Mouse (Mus musculus): ENCODE data around the gene Dgke.
A peak's percentile ranks its signal among the peaks of the same experiment; 100 is the strongest.
"Not testable (repeated sequence)": the region's sequence is repeated elsewhere in the genome, so short reads cannot be mapped to it uniquely, and the experiment has no call there.

Dgke gene

DNA sequence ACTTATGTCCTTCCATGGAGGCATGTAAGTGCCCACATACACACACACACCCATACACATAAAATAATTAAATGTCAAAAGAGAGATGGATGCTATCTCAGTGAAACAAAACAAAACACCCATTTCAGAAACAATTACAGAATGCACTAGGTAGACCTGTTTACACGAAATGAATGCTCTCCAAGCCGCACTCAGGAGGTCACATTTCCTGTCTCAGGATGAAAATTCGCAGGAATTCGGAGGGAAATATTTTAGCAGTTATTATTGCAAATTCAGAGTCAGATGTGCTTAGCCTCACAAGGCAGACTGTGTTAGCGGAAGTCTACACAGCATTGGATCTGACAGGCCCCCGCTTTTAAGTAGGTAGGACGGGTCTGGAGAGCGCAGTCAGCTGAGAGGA is 6.9 kb upstream of the Dgke start, which contains the start of gene Gm525:
Gm525 (plus strand) TSS at position 301 of the 400 bp plus-strand sequence.
- no peak for DNase-seq

DNA sequence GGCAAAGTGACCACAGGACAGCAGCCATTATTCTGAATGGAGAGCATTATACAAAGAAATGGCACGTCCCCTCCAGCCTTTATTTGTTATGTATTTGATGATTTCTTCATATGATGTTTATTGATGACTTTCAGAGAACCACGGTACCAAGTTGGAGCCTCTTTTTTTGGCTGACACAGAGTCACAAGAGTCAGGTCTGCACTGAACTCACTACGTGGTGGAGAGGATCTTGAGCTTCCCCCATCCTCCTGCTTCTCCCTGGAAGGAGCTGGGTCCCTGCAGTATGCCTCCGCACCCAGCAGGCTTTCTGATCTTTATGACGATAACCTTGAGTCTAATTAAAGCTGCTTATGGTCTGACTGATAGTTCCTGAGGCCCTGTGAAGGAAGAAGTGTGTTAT is 4.9 kb upstream of the Dgke start:
- no peak for DNase-seq

DNA sequence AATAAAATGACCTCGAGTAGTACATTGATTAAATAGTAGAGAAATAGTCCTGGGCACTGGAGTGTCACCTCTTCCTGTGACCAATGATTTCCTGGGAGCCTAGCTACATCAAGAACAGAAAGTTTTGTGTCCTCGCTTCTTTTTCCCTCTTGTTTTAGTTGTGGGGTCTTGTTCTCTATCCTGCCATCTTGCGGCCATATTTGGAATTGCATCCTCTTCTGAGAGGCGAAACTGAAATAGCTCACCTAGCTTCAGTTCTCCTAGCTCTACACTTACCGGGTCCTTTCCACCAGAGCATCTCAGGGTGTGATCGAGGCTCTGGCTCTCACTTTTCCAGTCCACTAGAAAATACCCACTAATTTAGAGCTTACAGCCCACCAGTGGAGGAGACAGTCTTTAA is 2.7 kb upstream of the Dgke start:
- peak; percentile 65 for DNase-seq

DNA sequence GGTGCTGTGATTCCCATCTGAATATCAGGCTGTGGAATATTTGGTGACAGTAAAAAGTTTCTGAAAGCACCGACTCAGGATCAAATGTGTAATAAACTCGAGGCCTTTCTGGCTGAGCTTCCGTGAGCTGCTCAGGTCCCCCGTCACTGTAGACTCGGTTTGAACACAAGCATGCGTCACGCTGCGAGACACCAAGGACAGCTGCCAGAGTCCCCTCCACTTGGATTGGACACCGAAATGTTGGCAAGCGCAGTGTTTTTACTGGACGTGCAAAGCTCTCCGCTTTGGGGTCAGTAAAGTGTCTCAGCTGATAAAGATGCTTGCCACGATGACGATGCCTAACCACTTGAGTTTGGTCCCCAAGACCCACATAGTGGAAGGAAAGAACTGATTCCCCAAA is 2.0 kb upstream of the Dgke start:
- peak; percentile 10 for DNase-seq

DNA sequence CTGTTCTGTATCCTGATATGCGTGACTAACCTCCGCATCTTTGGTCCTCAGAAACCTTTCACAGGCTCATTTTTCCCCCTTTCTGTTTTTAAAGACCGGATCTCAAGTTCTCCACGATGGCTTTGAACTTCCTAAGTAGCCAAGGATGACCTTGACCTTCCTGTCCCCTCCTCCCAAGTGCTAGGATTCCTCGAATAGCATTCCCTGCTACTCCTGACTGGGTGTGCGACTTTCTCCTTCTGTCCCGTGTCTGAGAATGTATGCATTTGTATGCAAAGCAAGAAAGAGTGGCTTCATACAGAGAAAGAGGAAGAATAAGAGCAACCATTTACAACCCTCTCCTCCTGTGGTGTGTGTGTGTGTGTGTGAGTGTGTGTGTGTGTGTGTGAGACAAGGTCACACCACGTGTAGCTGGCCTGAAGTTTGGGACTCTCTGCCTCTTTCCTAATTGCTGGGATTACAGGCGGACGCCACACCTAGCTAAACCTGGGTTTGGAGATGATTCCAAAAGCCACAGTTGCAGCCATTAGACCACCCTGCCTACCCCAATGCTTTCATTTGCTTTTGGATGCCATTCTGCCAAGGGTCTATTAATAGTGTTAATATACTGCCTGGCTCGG is 1.3 kb upstream of the Dgke start:
- DNase-seq = no peak

DNA sequence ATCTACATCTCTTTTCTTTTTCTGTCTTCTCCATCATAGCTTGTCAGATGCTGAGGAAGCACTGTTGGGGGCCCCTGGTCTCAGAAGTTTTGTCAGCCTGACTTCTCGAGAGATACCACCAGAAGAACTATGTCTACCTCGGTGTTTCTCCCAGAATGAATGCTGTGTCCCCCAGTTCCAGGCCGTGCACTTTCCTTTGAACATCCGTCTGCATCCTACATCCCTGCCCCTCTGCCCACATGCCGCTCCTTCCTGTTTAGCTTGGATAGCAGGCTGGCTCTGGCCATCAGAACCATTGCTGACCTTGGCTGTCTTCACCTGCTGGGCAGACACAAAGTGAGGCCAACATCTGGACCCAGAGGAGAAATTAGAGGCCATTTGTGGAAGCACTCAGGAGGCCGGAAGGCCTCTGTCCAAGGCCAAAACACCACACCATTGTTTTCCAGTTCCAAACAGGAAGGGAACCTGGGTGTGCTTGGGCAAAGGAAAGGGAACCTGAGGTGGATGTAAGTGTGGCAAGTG is 712 bp upstream of the Dgke start:
- DNase-seq = no peak

DNA sequence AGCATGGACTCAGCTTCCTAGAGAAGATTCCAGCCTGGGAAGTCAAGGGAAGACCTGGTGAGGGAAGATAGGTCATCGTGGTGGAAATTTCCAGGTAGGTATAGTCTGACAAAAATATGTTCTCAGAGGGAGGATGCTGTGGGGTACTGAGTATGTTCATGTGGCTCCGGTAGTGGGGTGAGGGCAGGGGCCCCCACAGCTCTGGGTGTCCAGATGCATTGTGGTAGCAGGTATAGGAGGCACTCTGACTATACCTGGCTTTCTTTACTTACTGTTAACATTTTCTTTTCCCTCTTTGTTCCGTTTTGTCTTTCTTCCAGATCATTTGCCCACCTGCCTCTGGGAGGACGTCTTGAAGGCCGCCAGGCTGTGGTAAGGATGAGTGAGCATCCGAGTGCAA is 524 bp downstream of the Dgke start:
- DNase-seq = no peak

DNA sequence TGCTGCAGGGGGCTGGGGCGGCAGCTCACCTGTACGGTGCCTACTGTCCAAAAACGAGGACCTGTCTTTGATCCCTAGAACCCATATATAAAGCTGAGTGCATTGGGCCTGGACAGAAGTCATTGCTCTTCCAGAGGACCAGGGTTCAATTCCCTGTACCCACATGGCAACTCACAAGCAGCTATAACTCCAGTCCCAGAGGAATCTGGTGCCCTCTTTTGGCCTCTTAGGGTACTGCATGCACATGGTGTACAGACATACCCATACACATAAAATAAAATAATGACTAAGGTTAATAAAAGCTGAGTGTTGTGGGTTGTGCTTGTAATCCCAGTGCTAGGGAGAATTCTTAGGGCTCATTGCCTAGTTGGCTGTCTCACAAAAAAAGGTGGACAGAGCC is 1.4 kb downstream of the Dgke start:
- DNase-seq = no peak

DNA sequence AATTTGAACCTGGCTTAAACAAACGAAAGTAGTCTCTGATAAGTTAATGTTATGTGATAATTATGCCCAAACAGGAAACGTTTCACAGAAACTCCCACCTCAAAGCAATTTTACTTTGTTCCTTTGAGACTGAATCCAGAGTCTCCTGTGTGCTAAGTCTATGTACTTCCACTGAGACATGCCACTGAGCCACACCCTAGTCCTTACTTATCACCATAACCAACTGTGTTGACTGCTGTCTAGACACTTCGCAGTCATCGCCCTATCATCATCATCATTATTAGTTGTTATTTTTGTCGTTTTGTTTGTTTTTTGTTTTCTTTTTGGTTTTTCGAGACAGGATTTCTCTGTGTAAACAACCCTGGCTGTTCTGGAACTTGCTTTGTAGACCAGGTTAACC is 2.3 kb downstream of the Dgke start:
- DNase-seq = no peak

DNA sequence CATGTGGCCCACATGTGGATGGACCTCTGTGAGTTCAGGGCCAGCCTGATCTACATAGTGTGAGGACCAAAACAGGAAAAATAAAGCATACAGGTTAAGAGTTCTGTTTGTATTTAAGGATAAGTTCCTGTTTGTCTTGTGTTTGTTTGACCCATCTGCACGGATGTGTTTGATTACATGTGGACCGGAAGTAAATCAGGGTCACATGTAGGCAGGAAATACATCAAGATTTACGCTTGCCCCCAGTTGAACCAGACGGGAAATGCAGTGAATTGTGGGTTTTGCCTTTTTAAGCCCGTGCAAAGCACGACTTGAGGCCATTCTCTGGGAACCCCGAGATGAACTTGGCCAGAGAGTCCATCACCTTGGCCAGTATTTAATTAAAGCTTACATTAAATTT is 5.3 kb downstream of the Dgke start:
- no peak for DNase-seq

DNA sequence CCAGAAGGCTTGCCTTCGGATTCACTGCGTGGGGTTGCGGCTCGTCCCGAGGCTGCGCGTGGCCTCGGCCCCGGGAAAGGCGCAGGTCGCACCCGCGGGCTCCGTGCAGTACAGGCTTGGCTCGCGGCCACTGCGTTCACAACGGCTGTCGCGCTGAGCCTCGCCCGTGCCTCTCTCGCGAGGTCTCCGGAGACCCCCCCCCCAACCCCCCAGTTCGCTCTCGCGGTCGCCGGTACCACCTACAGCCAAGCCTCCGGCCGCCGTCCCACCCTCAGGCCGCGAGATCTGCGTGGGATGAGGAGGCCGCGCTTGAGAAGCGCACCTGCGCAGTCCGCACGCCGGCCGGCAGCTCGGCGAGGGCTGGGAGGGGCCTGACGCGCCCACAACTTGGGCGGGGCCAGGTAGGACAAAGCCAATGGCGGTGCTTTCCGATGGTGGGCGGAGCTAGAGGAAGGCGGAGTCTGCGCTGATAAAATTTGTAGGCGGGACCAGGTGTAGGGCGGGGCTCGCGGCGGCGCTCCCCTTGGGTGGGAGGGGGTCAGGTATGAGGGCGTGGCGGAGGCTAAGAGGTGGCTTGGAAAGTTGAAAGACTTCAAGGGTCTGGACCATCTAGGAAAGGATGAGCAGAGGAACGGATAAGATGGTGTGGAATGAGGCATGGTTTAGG is 6.1 kb downstream of the Dgke start:
- DNase-seq = peak; percentile 92

DNA sequence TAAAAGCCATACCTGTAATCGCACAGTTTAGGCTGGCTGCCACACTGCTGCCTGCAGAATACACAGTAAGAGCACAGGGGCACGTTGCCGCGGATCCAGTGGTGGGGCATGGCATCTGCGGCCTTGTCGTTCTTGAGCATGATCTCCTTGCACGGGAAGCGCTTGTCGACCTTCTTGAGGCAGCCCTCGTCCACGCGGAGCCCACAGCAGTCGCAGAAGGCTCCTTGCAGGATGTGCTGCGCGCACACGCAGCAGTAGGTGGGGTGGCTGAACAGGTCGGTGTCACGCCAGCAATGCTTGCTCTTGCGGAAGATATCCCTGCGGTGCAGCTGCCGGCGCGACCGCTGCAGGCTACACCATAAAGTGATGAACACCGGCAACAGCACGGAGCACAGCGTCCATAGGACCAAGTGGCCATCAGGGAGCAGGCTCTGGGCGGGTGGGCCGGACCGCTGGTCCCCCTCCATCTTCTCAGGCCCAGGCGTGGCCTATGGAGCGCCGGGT is 6.7 kb downstream of the Dgke start:
- DNase-seq = no peak

DNA sequence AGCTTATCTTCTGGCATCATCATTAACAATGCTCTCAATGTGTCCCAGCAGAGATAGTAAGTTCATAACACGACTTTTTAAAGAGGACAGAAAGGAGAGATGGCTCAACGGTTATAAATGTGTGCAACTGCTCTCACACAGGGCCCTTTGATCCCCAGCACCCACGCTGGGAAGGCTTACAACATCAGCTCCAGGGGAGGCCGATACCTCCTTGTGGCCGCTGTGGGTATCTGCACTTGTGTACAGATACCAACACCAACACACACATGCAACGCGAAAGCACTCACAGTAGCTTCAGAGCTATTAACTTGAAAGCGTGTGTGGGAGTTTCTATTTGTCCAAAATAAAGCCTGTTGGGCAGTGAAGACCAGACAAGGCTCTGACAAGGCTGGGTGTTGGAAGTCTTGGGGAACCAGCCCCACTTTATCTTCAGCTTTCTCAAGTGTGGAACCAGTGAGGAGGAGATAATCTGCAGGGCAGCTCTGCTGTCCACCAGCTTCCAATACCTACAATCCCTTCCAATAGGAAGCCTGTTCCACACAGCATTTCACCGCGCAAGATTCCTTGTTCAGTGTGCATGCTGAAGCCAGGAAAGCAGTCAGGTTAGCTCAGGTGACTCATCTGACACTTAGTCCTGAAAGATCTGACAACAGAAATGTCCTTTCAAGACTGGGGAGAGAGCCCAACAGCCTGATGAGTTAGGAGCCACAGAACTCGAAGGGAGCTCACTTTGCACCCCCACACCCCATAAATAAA is 8.0 kb downstream of the Dgke start:
- no peak for DNase-seq

DNA sequence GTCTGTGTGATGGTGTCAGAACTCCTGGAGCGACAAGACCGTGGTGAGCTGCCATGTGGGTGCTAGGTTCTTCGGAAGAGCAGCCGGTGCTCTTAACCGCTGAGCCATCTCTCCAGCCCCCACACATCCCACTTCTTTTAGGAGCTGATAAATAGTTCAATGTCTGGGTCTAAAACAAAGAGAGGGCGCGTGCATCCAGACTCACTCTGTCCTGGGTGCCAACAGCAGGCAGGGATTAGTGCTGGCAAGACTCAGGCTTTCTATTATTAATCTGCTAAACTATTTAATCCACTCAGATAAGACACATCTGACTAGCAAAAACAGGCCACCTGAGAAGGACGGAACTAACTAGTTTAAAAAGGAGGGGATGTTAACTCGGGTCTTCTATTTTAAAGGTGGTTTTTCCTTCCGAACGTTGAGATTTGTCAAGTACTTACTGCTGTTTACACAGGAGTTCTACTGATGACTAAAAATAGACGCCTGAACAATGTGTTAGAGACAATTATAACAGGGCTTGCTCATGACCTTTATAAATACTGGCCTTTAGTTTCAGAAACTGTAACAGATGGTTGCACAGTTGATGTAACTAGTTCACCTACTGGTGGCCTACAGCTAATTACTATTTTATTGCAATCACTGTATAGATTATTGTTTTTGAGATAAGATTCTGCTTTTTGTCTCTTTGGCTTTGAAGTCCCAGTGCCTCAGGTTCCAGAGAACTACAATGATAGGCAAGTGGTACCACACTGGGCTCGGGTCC is 10.5 kb downstream of the Dgke start:
- no peak for DNase-seq

DNA sequence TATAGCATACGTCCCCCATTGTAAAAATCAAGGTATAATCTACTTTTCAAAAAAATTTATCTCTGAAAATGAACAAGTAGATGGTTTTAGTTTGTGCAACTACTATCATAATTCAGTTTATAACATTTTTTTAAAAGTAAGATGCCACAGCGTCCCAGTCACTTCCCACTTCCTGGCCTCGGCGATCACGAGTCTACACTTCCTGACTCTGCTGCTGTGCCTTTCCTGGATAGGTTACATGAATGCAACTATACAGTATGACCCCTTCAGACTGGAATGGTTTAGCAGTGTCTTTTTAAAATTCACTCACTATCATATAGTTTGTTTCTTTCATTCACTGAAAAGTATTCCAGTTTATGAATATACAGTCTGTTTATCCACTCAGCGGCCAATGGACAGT is 14.9 kb downstream of the Dgke start:
- no peak for DNase-seq

DNA sequence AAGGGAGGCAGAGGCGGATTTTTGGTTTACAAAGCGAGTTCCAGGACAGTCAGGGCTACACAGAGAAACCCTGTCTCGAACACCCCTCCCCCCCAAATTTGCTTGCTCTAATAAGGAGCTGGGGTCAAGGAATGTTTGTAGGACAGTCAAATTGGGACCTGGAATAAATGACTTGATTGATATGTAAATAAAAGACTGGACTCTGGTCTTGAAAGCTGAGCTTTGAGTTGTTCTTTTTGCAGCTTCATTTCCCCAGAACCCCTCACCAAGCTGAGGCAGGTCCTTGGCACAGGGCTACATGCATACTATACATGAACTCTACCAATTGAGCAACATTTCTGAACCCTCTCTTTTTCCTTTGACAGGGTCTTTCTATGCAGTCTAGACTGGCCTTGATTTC is 20.6 kb downstream of the Dgke start:
- no peak for DNase-seq

DNA sequence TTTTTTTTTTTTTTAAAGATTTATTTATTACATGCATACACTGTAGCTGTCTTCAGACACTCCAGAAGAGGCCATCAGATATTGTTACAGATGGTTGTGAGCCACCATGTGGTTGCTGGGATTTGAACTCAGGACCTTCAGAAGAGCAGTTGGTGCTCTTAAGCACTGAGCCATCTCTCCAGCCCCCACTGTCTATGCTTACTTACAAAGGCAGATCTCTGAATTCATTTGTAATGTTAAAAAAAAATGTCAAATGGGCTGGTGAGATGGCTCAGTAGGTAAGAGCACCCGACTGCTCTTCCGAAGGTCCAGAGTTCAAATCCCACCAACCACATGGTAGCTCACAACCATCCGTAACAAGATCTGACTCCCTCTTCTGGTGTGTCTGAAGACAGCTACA is 21.1 kb downstream of the Dgke start:
- not testable (repeated sequence) for DNase-seq

DNA sequence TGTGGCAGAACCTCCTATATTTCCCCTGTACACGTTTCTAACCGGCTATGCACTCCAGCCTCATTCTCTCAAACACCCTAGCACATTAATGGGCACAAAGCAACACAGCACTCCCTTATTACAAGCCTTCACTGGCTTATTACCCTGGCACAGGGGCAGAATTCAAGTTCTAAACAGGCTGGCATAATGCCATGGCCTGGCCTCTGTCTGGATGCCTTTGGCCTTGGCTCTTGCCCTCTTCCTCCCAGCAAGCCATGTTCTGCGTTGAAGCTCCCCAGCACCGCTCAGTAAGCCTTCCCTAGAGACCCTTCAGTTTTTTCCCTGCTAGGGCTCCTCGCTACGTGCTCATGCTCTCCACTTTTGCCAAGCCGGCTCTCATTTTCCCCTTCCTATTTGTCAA is 23.6 kb downstream of the Dgke start:
- no peak for DNase-seq

DNA sequence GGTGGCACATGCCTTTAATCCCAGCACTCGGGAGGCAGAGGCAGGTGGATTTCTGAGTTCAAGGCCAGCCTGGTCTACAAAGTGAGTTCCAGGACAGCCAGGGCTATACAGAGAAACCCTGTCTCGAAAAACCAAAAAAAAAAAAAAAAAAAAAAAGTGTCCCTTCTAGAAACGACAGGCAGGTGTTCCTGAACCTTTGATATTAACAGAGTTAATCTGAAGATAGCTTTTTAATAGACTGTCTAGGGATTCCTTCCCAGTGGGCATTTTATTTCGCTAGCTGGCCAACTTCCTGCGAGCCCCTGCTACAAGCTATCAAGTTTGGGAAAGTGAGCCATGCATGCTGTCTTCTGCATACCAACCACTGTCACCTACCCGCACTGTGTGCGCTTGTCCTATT is 25.6 kb downstream of the Dgke start:
- not testable (repeated sequence) for DNase-seq

DNA sequence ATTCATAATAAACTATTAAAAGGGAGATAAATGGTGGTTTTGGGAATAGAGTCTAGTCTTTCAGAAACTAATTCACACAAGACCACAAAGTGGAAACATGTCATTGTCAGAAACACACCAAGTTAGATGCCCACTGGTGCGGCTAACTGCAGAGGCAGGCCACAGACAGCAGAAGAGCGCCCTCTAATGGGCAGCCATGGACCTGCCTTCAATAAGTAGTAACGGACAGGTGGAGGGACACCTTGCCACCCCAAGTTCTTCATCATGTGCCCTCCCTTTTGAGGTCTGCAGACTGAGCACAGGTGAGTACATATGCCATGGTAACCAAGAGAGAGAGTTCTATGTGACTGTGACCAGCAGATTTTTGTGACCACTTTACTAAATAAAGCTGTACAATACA is 27.3 kb downstream of the Dgke start:
- peak; percentile 77 for DNase-seq

DNA sequence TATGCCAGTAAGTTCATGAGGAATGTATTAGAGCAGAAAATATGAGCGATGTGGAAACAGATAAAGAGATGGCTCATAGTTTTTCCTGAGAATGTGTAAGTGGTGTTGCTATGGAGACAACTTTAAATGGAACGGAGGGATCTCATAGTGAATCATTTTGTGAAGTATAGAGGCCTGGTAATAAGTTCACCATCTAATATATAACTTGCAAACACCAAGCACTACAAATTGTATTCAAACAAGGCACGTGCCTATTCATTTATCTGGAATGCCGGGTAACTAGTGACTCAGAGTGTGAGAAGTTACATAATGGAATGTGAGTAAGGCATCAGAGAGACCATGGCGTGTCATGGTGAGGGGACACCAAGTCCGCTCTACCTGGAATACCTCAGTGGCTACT is 28.2 kb downstream of the Dgke start:
- no peak for DNase-seq

DNA sequence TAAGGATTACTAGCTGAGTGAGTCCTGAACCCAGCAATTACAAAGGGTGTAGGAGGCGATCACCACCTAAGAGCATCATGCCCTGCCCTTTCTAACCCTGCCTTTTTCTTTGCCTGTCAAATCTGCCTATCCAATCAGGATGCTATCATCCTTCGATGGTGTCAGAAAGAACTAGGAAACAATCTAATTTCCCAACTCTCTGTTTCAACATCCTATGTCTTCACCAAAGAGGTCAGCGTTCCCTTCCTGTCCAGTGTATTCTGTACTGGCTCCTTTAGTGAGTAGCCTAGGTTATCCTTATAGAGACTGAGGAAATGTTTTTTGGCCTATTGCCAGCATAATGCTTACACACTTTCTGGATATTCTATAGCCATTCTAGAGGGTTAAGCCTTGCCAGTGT is 31.1 kb downstream of the Dgke start:
- no peak for DNase-seq

DNA sequence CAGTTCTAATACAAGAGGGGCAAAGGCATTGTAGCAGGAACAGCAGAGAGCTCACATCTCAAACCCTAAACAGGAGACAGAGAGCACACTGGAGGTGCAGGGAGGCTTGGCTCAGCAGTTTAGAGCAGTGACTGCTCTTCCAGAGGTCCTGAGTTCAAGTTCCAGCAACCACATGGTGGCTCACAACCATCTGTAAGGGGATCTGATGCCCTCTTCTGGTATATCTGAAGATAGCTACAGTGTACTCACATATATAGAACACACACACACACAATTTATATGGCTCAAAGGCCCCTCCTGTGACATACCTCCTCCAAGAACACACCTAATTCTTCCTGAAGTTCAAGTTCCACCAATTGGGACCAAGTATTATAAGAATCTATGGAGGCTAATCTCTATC is 32.1 kb downstream of the Dgke start:
- no peak for DNase-seq
